Mouse (Mus musculus) intestine, embryonic 16.5 days (tissue): ENCODE measurements around the gene Pald1. TPM values are rescaled to one million over a fixed set of nuclear protein-coding genes. Genes with fewer than 3 reads are reported as not detected.

ENCODE experiments used
- ATAC-seq: fragments of 200-750 bp; cut with Nextera tagmentation; 2 replicates; pipeline ENCODE4 v1.8.0; 2017; ENCODE audit warnings: moderate TSS enrichment, moderate library complexity
- H3K27ac ChIP-seq: fragments of 300-500 bp; sonication (generic); 2 replicates; pipeline ENCODE4 v1.5.1; 2014; ENCODE audit warnings: mild to moderate bottlenecking, low read length
- H3K27me3 ChIP-seq: fragments of 300-500 bp; sonication (generic); replicated peaks from 2 replicates; pipeline ENCODE4 v1.6.1; 2014; ENCODE audit warnings: low read length, control low read depth, mixed read lengths; ENCODE audit not compliant: control insufficient read depth, insufficient read depth
- H3K36me3 ChIP-seq: fragments of 300-500 bp; sonication (generic); 2 replicates; pipeline ENCODE4 v1.6.1; 2014; ENCODE audit warnings: low read length, control low read depth; ENCODE audit not compliant: control insufficient read depth, insufficient read depth
- H3K4me1 ChIP-seq: fragments of 300-500 bp; sonication (generic); 2 replicates; pipeline ENCODE4 v1.6.1; 2014; ENCODE audit warnings: low read length, control low read depth, mixed read lengths; ENCODE audit not compliant: control insufficient read depth, insufficient read depth
- H3K4me2 ChIP-seq: fragments of 300-500 bp; sonication (generic); 2 replicates; pipeline ENCODE4 v1.6.1; 2014; ENCODE audit warnings: low read depth, low read length, control low read depth
- H3K4me3 ChIP-seq: fragments of 300-500 bp; sonication (generic); 2 replicates; pipeline ENCODE4 v1.5.1; 2014; ENCODE audit warnings: mild to moderate bottlenecking, low read length
- H3K9ac ChIP-seq: fragments of 300-500 bp; sonication (generic); 2 replicates; pipeline ENCODE4 v1.6.1; 2014; ENCODE audit warnings: low read depth, low read length
- H3K9me3 ChIP-seq: fragments of 300-500 bp; sonication (generic); 2 replicates; pipeline ENCODE4 v1.6.1; 2016; ENCODE audit warnings: low read length, control low read depth; ENCODE audit not compliant: control insufficient read depth
- WGBS: fragments of 180-500 bp; shearing (Covaris S2); extraction: QIAGEN DNeasy Blood & Tissue Kit; methylation state at CpG from one replicate; pipeline ENCODE4 v1.1.7; 2014; 5-methylcytosine and 5-hydroxymethylcytosine counted together
- polyA plus RNA-seq: library from polyadenylated mRNA; unstranded; fragments of >200 nt; fragmentation: Nextera tagmentation; extraction: Ambion mirVana; gene quantifications from 2 replicates; pipeline ENCODE4 v1.2.1, GENCODE M21; 2015

The Pald1 gene
- 13.2 and 15.0 TPM in 2 replicates for polyA plus RNA-seq

GRCm38 (mm10) chr10:61383021-61383714 is at the start of gene Pald1:
Gene Pald1, minus strand, starts transcription at chr10:61383530.
- under 1% methylated on average over 59 of the region's 60 CpGs for WGBS

GRCm38 (mm10) chr10:61431375-61431774 is 48.0 kb upstream of the Pald1 start:
- no peak overlapping the region for H3K4me3 ChIP-seq
- H3K27ac ChIP-seq, result no peak overlapping the region
- no peak overlapping the region for H3K4me2 ChIP-seq
- no peaks in the 10 kb centered on the region for H3K9me3 ChIP-seq
- ATAC-seq, result no peak
- H3K27me3 ChIP-seq, result no peaks in the 10 kb centered on the region
- H3K36me3 ChIP-seq, result peaks cover 22% of the 10 kb centered on the region
- 89% methylated on average over 9 of the region's 9 CpGs for WGBS
- H3K9ac ChIP-seq, result no peak overlapping the region
- no peaks in the 10 kb centered on the region; the same call in 1 of the 2 replicates for H3K4me1 ChIP-seq

More at GRCm38 (mm10) chr10:61383021-61383714, at the start of gene Pald1:
- no peaks in the 10 kb centered on the region for H3K9me3 ChIP-seq
- no peaks in the 10 kb centered on the region for H3K27me3 ChIP-seq
- peak within 1 kb of the TSS; percentile 93 for H3K4me2 ChIP-seq
- peaks cover 25% of the 10 kb centered on the region for H3K4me1 ChIP-seq
- H3K27ac ChIP-seq, result no peak within 1 kb of the TSS
- peak within 1 kb of the TSS; percentile 69 for H3K9ac ChIP-seq
- peak within 1 kb of the TSS; percentile 66 for H3K4me3 ChIP-seq
- H3K36me3 ChIP-seq, result no peaks in the 10 kb centered on the region
- peak; percentile 90 for ATAC-seq

GRCm38 (mm10) chr10:61429043-61429442 is 45.7 kb upstream of the Pald1 start:
- no peak overlapping the region for H3K4me3 ChIP-seq
- ATAC-seq, result no peak
- peaks cover 4% of the 10 kb centered on the region; the same call in 1 of the 2 replicates for H3K4me1 ChIP-seq
- WGBS, result 87% methylated on average over 5 of the region's 5 CpGs
- H3K27ac ChIP-seq, result no peak overlapping the region
- no peaks in the 10 kb centered on the region for H3K27me3 ChIP-seq
- no peak overlapping the region for H3K9ac ChIP-seq
- peaks cover 18% of the 10 kb centered on the region for H3K36me3 ChIP-seq
- H3K4me2 ChIP-seq, result no peak overlapping the region
- H3K9me3 ChIP-seq, result no peaks in the 10 kb centered on the region

- Histone ChIP-seq H3K9ac (no peak overlapping the region), H3K4me2 (no peak overlapping the region), H3K27ac (no peak overlapping the region), H3K4me3 (no peak overlapping the region), H3K9me3 (no peaks in the 10 kb centered on the region), H3K27me3 (no peaks in the 10 kb centered on the region), H3K36me3 (peaks cover 12% of the 10 kb centered on the region), H3K4me1 (peaks cover 4% of the 10 kb centered on the region; the same call in 1 of the 2 replicates)
- ATAC-seq, result no peak
- WGBS, result 63% methylated on average over 4 of the region's 4 CpGs
Observed at GRCm38 (mm10) chr10:61428416-61428815, 45.1 kb upstream of the Pald1 start.

- Histone ChIP-seq H3K36me3 (peaks cover 9% of the 10 kb centered on the region), H3K9me3 (no peaks in the 10 kb centered on the region), H3K4me2 (no peak overlapping the region), H3K9ac (no peak overlapping the region), H3K27me3 (no peaks in the 10 kb centered on the region), H3K4me3 (no peak overlapping the region), H3K27ac (no peak overlapping the region), H3K4me1 (peaks cover 4% of the 10 kb centered on the region; the same call in 1 of the 2 replicates)
- no peak for ATAC-seq
- 82% methylated on average over 6 of the region's 6 CpGs for WGBS
Observed at GRCm38 (mm10) chr10:61427951-61428350, 44.6 kb upstream of the Pald1 start.

- 46% methylated on average over 2 of the region's 2 CpGs for WGBS
- peaks cover 5% of the 10 kb centered on the region for H3K36me3 ChIP-seq
Observed at GRCm38 (mm10) chr10:61426251-61426757, 43.0 kb upstream of the Pald1 start.

GRCm38 (mm10) chr10:61425047-61425446 is 41.7 kb upstream of the Pald1 start:
- no peak overlapping the region for H3K4me2 ChIP-seq
- no peak overlapping the region for H3K4me3 ChIP-seq
- H3K27ac ChIP-seq, result no peak overlapping the region
- peaks cover 4% of the 10 kb centered on the region; the same call in 1 of the 2 replicates for H3K4me1 ChIP-seq
- no peak for ATAC-seq
- no peak overlapping the region for H3K9ac ChIP-seq
- no peaks in the 10 kb centered on the region; the same call in 1 of the 2 replicates for H3K27me3 ChIP-seq
- no peaks in the 10 kb centered on the region for H3K9me3 ChIP-seq
- 68% methylated on average over 2 of the region's 2 CpGs for WGBS
- peaks cover 4% of the 10 kb centered on the region for H3K36me3 ChIP-seq

More at GRCm38 (mm10) chr10:61426251-61426757, 43.0 kb upstream of the Pald1 start:
- no peak overlapping the region for H3K27ac ChIP-seq
- no peaks in the 10 kb centered on the region for H3K9me3 ChIP-seq
- no peak overlapping the region for H3K9ac ChIP-seq
- no peaks in the 10 kb centered on the region for H3K27me3 ChIP-seq
- ATAC-seq, result no peak
- H3K4me2 ChIP-seq, result no peak overlapping the region
- H3K4me1 ChIP-seq, result peaks cover 4% of the 10 kb centered on the region; the same call in 1 of the 2 replicates
- H3K4me3 ChIP-seq, result no peak overlapping the region

GRCm38 (mm10) chr10:61424500-61424899 is 41.2 kb upstream of the Pald1 start:
- Histone ChIP-seq H3K4me2 (no peak overlapping the region), H3K9me3 (no peaks in the 10 kb centered on the region)
- WGBS, result 31% methylated on average over 7 of the region's 7 CpGs

GRCm38 (mm10) chr10:61423289-61423688 is 40.0 kb upstream of the Pald1 start:
- no peak overlapping the region for H3K4me3 ChIP-seq
- no peak overlapping the region for H3K4me2 ChIP-seq
- peaks cover 14% of the 10 kb centered on the region for H3K27me3 ChIP-seq
- H3K27ac ChIP-seq, result no peak overlapping the region
- H3K9me3 ChIP-seq, result no peaks in the 10 kb centered on the region
- H3K9ac ChIP-seq, result no peak overlapping the region
- peaks cover 10% of the 10 kb centered on the region for H3K4me1 ChIP-seq
- no peaks in the 10 kb centered on the region for H3K36me3 ChIP-seq
- ATAC-seq, result no peak
- WGBS, result 68% methylated on average over 10 of the region's 10 CpGs

More at GRCm38 (mm10) chr10:61424500-61424899, 41.2 kb upstream of the Pald1 start:
- Histone ChIP-seq H3K9ac (no peak overlapping the region), H3K36me3 (no peaks in the 10 kb centered on the region; the same call in 1 of the 2 replicates), H3K27ac (no peak overlapping the region), H3K4me1 (peaks cover 4% of the 10 kb centered on the region; the same call in 1 of the 2 replicates), H3K27me3 (peaks cover 4% of the 10 kb centered on the region), H3K4me3 (no peak overlapping the region)
- peak; percentile 29; the same call in 1 of the 2 replicates for ATAC-seq
